Mouse (Mus musculus): ENCODE measurements around the gene Ttyh1.
"Not testable (repeated sequence)": the region's sequence is repeated elsewhere in the genome, so short reads cannot be mapped to it uniquely, and the experiment has no call there.

Gene Ttyh1

GRCm38 (mm10) chr7:4144046-4144445 lies 24.8 kb downstream of the Ttyh1 start:
- no peak for DNase-seq (ENCODE audit: low spot score)

- no peak for DNase-seq (ENCODE audit: low spot score)
Observed at GRCm38 (mm10) chr7:4144766-4145551, 25.8 kb downstream of the Ttyh1 start.

- DNase-seq (ENCODE audit: low spot score): peak; percentile 54
Observed at GRCm38 (mm10) chr7:4145552-4146190, 26.5 kb downstream of the Ttyh1 start.

DNA sequence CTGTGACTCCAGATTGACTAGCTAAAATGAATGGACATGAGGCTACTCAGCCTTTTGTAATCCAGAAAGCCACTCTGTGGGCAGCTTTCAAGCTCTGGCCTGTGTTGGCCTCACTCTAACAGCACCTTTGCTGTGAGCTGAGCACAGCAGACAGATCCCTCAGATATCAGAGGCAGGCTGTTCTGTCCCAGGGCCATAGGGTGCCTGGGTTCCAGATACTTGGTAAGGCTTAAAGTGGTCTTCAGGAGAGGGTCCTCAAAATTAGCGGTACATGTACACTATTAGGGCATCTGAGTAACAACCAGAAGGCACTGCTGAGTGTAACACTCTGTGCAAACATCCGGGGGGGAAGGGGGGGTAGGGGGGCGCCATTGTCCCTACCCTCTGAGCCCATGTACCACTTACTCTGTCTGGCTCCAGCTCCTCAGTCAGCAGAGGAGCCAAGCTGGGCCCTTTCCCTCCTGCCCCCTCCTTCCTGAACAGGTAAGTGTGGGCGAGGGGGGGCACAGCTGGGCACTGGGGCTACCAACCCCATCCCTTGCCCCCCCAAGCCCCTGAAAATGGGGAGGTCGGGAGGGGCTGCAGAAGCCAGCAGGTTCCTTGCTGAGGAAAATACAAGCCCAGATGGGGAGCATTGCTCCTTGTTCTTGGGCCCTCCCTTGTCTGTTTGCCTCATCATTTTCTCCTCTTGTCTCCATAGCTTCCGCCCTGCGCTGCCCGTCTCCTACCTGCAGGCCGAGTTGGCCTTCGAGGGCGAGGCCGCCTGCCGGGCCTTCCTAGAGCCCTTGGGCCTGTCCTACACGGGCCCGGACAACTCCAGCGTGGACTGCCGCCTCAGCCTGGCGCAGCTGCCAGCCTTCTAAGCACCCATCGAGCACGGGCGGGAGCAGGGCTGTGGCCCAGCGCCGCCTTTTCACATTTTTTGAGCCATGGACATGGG lies 27.3 kb downstream of the Ttyh1 start:
- DNase-seq (ENCODE audit: low spot score): no peak

GRCm38 (mm10) chr7:4147371-4147770 lies 28.2 kb downstream of the Ttyh1 start:
- DNase-seq (ENCODE audit: low spot score): no peak

DNA sequence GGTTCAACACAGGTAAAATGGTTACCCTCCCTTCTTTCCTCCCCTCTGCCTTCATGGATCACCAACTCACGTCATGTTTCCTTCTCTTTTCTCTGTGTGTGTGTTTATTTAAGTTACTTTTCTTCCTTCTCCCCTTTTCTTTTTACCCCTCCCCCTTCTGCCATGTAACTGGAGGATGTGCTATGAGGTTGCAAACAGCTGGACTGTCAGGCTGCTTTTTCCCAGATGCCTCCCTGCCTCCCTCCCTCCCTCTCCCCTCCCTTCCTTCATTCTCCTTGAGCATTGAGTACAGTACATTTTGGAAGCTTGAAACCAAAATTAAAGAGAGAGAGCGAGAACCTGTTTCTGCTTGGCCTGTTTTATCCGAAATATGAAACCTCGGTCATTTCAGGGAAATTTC lies 28.6 kb downstream of the Ttyh1 start:
- no peak for DNase-seq (ENCODE audit: low spot score)

- DNase-seq (ENCODE audit: low spot score): no peak
Observed at GRCm38 (mm10) chr7:4148341-4149208, 29.4 kb downstream of the Ttyh1 start.

- peak; percentile 52 for DNase-seq (ENCODE audit: low spot score)
Observed at GRCm38 (mm10) chr7:4149209-4150054, 30.2 kb downstream of the Ttyh1 start.

DNA sequence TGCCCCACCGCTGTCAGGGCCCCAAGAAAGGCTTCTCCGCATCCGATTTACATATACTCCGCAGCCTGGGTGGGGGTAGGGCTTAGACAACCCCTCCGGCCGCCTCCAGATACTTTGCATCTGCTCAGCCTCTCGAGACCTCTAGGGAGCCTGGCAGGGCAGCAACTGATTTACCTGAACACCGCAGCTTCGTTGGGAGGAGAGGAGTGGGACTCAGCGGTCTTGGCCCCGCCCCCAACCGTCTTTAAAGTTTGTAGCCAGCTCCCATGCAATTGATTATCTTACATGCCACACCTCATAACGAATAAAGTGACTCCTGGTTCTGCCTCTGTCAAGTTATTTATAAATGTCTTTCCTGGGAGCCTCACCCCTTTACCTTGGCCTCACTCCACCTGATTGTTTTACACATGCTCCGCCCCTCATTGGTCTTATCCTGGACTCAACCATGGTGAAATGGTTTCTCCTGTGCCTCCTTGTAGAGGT lies 30.9 kb downstream of the Ttyh1 start, which contains the start of gene Leng9:
Gene Leng9 (minus strand): TSS at position 316 of the 483 bp plus-strand sequence.
- DNase-seq (ENCODE audit: low spot score): no peak

GRCm38 (mm10) chr7:4150811-4151221 lies 31.6 kb downstream of the Ttyh1 start:
- no peak for DNase-seq (ENCODE audit: low spot score)

GRCm38 (mm10) chr7:4151241-4151640 lies 32.0 kb downstream of the Ttyh1 start:
- no peak for DNase-seq (ENCODE audit: low spot score)

DNA sequence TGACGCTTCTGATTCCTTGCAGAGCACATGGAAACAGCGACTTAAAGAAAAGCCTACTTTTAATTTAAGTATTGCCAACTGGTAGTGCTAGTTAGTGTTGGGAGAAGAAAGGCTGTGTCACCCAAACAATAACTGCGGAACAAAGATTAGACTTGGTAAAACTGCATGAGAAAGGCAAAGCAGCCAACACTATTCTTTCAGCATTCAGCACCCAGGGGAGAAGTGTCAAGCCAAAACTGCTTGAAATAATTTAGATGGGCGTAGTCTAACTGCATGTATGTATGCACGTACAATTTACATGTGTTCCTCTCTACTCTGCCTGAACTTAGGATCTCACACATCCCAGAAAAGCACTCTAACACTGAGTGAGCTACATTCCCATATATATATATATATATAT lies 35.1 kb downstream of the Ttyh1 start:
- DNase-seq (ENCODE audit: low spot score): no peak

- no peak for DNase-seq (ENCODE audit: low spot score)
Observed at GRCm38 (mm10) chr7:4154976-4155375, 35.8 kb downstream of the Ttyh1 start.

DNA sequence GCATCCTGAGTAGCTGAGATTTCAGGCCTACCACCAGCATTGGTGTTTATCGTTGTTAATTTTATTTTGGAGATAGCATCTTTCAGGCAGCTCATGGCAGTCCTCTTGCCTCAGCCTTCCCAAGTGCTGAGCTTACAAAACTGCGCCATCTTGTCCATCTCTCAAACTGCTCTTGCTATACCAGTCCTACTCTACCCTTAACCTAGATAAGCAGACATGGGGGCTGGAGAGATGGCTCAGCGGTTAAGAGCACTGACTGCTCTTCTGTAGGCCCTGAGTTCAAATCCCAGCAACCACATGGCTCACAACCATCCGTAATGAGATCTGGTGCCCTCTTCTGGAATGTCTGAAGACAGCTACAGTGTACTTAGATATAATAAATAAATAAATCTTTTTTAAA lies 42.4 kb downstream of the Ttyh1 start:
- DNase-seq (ENCODE audit: low spot score): not testable (repeated sequence)

DNA sequence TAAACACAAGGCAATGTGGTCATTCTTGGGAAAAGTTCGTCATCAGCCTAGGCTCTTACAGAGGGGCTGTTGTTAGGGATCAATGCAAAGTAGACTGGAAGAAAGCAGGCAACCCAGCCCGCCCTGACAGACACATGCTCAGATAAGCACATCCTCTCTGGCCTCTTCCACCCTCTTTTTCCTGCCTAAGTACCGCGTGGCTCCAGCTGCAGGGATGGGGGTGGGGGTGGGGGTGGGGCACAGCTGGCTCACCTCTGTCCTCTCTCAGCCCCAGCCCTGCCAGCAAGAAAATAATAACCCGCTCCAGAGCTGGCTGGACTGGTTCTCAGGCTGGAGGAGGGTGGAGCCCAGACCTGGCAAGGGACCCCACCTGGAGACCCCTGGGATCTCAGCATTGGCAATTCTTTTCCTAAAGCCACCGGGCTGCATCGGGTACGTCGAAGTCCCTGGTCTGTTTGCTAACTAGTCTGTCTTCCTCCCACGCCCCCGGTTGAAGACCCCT lies 44.4 kb downstream of the Ttyh1 start:
- DNase-seq (ENCODE audit: low spot score): no peak

- peak; percentile 80 for DNase-seq (ENCODE audit: low spot score)
Observed at GRCm38 (mm10) chr7:4164090-4164910, 45.1 kb downstream of the Ttyh1 start, which contains the start of gene Cdc42ep5. Gene Cdc42ep5, minus strand, starts transcription at chr7:4164860.

GRCm38 (mm10) chr7:4165286-4165685 lies 46.1 kb downstream of the Ttyh1 start:
- DNase-seq (ENCODE audit: low spot score): no peak

- DNase-seq (ENCODE audit: low spot score): peak; percentile 88
Observed at GRCm38 (mm10) chr7:4167098-4167497, 47.9 kb downstream of the Ttyh1 start.
